Mouse (Mus musculus) neural tube, embryonic 12.5 days (tissue): ENCODE measurements around the gene Tsga10. TPM values are rescaled to one million over a fixed set of nuclear protein-coding genes. Genes with fewer than 3 reads are reported as not detected.

ENCODE experiments used
- ATAC-seq: fragments of 200-750 bp; cut with Nextera tagmentation; 2 replicates; pipeline ENCODE4 v1.8.0; 2017; ENCODE audit warnings: low read depth, mild to moderate bottlenecking, moderate TSS enrichment, moderate library complexity; ENCODE audit not compliant: low FRiP score
- H3K27ac ChIP-seq: fragments of 300-500 bp; sonication (generic); 2 replicates; pipeline ENCODE4 v1.5.1; 2016
- H3K27me3 ChIP-seq: fragments of 300-500 bp; sonication (generic); replicated peaks from 2 replicates; pipeline ENCODE4 v1.6.1; 2016; ENCODE audit warnings: mild to moderate bottlenecking
- H3K36me3 ChIP-seq: fragments of 300-500 bp; sonication (generic); 2 replicates; pipeline ENCODE4 v1.6.1; 2016; ENCODE audit warnings: mild to moderate bottlenecking
- H3K4me1 ChIP-seq: fragments of 300-500 bp; sonication (generic); 2 replicates; pipeline ENCODE4 v1.6.1; 2016
- H3K4me2 ChIP-seq: fragments of 300-500 bp; sonication (generic); replicated peaks from 2 replicates; pipeline ENCODE4 v1.6.1; 2016; ENCODE audit warnings: mild to moderate bottlenecking
- H3K4me3 ChIP-seq: fragments of 300-500 bp; sonication (generic); 2 replicates; pipeline ENCODE4 v1.5.1; 2016
- H3K9ac ChIP-seq: fragments of 300-500 bp; sonication (generic); 2 replicates; pipeline ENCODE4 v1.6.1; 2016; ENCODE audit warnings: mild to moderate bottlenecking
- H3K9me3 ChIP-seq: fragments of 300-500 bp; sonication (generic); 2 replicates; pipeline ENCODE4 v1.6.1; 2016; ENCODE audit warnings: mild to moderate bottlenecking
- WGBS: fragments of 180-500 bp; shearing (Covaris S2); methylation state at CpG from one replicate; pipeline ENCODE4 v1.1.7; 2016; 5-methylcytosine and 5-hydroxymethylcytosine counted together
- polyA plus RNA-seq: library from polyadenylated mRNA; unstranded; fragments of >200 nt; fragmentation: Nextera tagmentation; extraction: Ambion mirVana; gene quantifications from 2 replicates; pipeline ENCODE4 v1.2.1, GENCODE M21; 2016

Tsga10 gene
- 18.1 and 19.3 TPM in 2 replicates for polyA plus RNA-seq

DNA sequence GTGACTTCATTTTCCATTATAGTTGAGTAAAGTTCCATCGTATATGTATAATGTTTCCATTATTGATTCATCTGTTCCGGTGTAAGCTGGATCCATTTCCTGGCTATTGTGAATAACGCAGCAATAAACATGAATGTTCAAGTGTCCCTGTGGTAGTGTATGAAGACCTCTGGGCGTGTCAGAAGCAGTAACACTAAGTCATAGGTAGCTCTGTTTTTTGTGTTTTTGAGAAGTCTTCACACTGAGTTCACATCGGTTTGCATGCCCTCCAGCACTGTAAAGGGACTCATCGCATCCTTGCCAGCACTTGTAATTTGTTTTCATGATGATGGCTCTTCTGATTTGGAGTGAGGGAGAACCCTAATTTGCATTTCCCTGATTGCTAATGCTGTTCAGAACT, at the start of gene Tsga10:
Tsga10 (minus strand) TSS at position 144 of the 400 bp plus-strand sequence.
- Histone ChIP-seq H3K4me3 (peak within 1 kb of the TSS; percentile 64), H3K9ac (peak within 1 kb of the TSS; percentile 66), H3K36me3 (no peaks in the 10 kb centered on the region), H3K9me3 (no peaks in the 10 kb centered on the region), H3K27ac (peak within 1 kb of the TSS; percentile 57; the same call in 1 of the 2 replicates), H3K4me2 (peak within 1 kb of the TSS; percentile 70), H3K4me1 (no peaks in the 10 kb centered on the region), H3K27me3 (peaks cover 3% of the 10 kb centered on the region; the same call in 1 of the 2 replicates)
- WGBS: 88% methylated on average over 6 of the region's 6 CpGs
- no peak for ATAC-seq

DNA sequence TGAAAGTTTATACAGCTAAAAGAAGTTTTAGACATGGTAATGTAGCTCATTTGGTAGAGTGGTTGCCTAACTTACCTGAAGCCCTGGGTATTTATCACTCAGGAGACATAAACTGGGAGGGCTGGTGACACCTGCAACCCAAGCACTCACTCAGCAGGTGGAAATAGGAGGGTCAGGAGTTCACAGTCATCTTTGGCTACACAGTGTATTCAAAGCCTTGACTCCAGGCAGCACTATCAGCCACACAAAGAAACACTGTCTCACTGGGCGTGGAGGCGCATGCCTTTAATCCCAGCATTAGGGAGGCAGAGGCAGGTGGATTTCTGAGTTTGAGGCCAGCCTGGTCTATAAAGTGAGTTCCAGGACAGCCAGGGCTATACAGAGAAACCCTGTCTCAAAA, 46.5 kb upstream of the Tsga10 start:
- WGBS: 78% methylated on average over 2 of the region's 2 CpGs
- H3K9me3 ChIP-seq: no peaks in the 10 kb centered on the region
- H3K27ac ChIP-seq: no peak overlapping the region
- no peaks in the 10 kb centered on the region for H3K36me3 ChIP-seq
- no peak overlapping the region for H3K4me2 ChIP-seq
- H3K27me3 ChIP-seq: no peaks in the 10 kb centered on the region
- ATAC-seq: no peak
- H3K4me3 ChIP-seq: no peak overlapping the region
- no peaks in the 10 kb centered on the region for H3K4me1 ChIP-seq
- no peak overlapping the region for H3K9ac ChIP-seq

DNA sequence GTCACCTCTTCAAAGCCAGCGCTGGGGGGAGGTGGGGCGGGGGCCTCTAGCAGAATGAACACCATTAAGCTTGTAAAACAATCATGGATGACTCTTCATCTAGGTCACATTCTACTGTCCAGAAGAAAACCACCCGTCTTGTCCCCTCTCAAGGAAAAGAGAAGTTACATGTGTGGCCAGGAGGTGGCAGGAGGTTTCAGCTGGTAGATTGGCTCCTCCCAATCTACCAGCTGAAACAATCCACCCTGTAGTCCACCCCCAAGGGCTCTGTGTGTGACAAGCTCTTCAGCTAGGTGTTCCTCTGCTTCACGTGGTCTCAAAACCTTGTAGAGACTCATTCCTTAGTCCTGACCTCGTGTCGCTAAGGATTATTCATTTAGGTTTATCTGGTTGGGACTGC, 36.9 kb upstream of the Tsga10 start:
- no peaks in the 10 kb centered on the region for H3K9me3 ChIP-seq
- no peaks in the 10 kb centered on the region for H3K27me3 ChIP-seq
- H3K4me3 ChIP-seq: no peak overlapping the region
- no peak overlapping the region for H3K27ac ChIP-seq
- H3K9ac ChIP-seq: no peak overlapping the region
- peaks cover 14% of the 10 kb centered on the region for H3K36me3 ChIP-seq
- WGBS: 37% methylated on average over 6 of the region's 6 CpGs
- ATAC-seq: no peak
- no peak overlapping the region for H3K4me2 ChIP-seq
- H3K4me1 ChIP-seq: no peaks in the 10 kb centered on the region

DNA sequence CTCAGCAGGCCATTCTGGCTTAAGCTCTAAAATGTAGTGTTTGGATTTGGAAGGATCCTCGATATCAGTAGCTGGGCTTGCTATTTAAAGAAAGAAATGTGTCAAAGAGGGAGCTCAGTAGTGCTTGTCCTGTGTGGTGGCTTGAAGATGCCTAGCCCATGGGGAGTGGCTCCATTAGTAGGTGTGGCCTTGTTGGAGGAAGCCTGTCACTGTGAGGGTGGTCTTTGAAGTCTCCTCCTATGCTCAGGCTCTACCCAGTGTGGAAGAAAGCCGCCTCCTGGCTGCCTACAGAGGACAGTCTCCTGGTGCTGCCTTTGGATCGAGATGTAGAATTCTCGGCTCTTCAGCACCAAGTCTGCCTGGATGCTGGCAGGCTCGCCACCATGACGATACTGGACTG, 34.1 kb upstream of the Tsga10 start:
- no peak overlapping the region for H3K4me2 ChIP-seq
- peaks cover 35% of the 10 kb centered on the region for H3K36me3 ChIP-seq
- H3K9ac ChIP-seq: no peak overlapping the region
- H3K9me3 ChIP-seq: no peaks in the 10 kb centered on the region
- H3K4me3 ChIP-seq: no peak overlapping the region
- no peaks in the 10 kb centered on the region for H3K27me3 ChIP-seq
- 58% methylated on average over 6 of the region's 6 CpGs for WGBS
- ATAC-seq: no peak
- no peaks in the 10 kb centered on the region for H3K4me1 ChIP-seq
- no peak overlapping the region for H3K27ac ChIP-seq

DNA sequence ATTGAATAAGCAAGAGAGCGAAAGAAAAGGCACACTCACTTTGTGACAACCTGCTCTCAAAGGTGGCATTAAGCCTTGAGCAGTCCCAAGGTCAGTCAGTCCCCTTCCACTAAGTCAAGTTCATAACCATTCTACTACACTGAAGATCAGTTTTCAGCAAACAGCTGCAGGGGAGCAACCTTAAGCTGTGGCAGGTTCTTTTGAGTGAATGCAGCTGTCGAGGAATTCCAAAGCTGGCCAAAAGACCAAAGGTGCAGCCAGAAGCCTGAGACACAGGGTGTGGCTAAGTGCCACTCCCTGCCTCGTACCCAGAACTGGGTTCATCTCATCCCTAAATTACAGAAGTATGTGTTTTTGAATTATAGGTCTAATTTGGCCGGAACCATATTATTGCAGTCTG, 33.6 kb upstream of the Tsga10 start:
- Histone ChIP-seq H3K4me1 (no peaks in the 10 kb centered on the region), H3K27ac (no peak overlapping the region), H3K9ac (no peak overlapping the region), H3K4me2 (no peak overlapping the region), H3K4me3 (no peak overlapping the region), H3K27me3 (no peaks in the 10 kb centered on the region), H3K9me3 (no peaks in the 10 kb centered on the region), H3K36me3 (peaks cover 39% of the 10 kb centered on the region)
- WGBS: 85% methylated on average over 4 of the region's 4 CpGs
- ATAC-seq: no peak

DNA sequence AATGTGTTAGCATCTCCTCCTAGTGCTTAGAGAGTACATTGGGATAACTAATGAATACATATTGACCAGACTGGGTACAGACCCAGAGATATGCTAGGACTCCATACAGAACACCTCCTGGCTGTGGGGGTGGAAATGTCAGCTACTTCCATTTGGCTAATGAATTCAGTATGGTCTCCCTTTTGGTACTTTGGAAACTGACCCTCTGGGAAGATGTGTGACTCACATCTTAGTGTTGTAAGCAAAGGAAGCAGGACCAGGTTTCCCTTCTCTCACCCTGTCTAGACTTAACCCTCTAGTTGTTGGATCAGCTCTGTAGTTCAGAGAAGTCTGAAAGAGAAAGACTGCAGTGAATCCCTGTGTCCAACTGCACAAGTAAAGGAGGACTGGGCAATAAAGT, 28.4 kb upstream of the Tsga10 start:
- Histone ChIP-seq H3K9me3 (no peaks in the 10 kb centered on the region), H3K27me3 (no peaks in the 10 kb centered on the region), H3K36me3 (peaks cover 44% of the 10 kb centered on the region), H3K4me2 (no peak overlapping the region), H3K27ac (no peak overlapping the region), H3K4me1 (peaks cover 11% of the 10 kb centered on the region), H3K9ac (no peak overlapping the region), H3K4me3 (no peak overlapping the region)
- no peak for ATAC-seq

DNA sequence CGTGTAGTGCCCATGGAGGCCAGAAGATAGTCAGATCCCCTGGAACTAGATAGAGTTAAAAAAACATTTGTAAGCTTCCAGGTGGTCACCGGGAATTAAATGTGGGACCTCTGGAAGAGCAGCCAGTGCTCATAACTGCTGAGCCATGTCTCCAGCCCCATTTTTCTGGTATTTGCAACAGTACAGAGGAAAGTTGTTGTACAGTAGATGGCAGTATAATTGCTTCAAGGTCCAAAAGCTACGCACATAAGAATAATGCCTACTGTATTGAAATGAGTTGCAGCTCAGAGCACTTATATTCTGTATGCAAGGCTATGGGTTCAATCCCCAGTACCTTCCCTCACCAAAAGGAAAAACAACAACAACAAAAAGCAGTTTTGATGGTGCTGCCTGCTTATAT, 25.2 kb upstream of the Tsga10 start:
- Histone ChIP-seq H3K36me3 (peaks cover 22% of the 10 kb centered on the region), H3K4me3 (0 out of 2 replicates have a peak overlapping the region, but pooled peaks have one; percentile 69), H3K27me3 (no peaks in the 10 kb centered on the region), H3K9me3 (no peaks in the 10 kb centered on the region), H3K4me1 (peaks cover 16% of the 10 kb centered on the region), H3K27ac (no peak overlapping the region), H3K9ac (no peak overlapping the region), H3K4me2 (peak overlapping the region; percentile 74)
- WGBS: 88% methylated on average over 3 of the region's 3 CpGs
- ATAC-seq: no peak

DNA sequence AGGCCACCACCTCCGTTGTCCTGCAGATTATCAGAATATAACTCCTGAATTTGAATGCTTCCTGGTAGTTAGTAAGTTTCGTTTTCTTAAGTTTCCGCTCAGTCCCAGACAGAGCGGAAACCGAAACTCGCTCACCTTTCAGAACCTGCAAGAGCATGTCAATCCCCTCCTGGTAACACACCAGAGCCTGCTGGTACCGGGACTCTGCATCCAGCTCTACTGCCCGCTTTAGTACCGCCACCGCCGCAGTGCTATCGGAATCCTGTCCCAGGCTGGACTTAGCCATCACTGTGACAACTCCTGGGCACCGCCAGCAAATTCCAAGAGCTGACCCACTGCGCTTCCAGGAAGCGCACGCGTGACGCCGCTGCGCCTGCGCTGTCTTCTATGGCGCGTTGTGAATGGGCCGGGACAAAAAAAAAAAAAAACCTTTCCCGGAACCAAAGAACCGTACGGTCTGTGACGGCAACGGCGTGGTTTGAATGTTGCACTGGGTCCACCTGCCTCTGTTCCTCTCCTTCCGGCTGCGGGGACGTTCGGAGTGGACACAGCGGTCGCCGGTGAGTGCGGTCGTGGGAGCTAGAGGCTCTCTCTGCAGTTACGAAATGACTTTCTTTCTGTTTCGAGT, 23.9 kb upstream of the Tsga10 start, which contains the start of the genes Mitd1 and Mrpl30:
Mitd1 (minus strand) TSS at position 387 of the 628 bp plus-strand sequence.
Mrpl30 (plus strand) TSS at position 453 of the 628 bp plus-strand sequence.
- no peaks in the 10 kb centered on the region for H3K9me3 ChIP-seq
- WGBS: under 1% methylated on average over 41 of the region's 41 CpGs
- H3K4me2 ChIP-seq: peak within 1 kb of the TSS; percentile 74
- peaks cover 16% of the 10 kb centered on the region for H3K4me1 ChIP-seq
- H3K27me3 ChIP-seq: no peaks in the 10 kb centered on the region
- peak; percentile 87 for ATAC-seq
- H3K27ac ChIP-seq: no peak within 1 kb of the TSS
- H3K9ac ChIP-seq: peak within 1 kb of the TSS; percentile 66
- peaks cover 12% of the 10 kb centered on the region for H3K36me3 ChIP-seq
- peak within 1 kb of the TSS; percentile 69 for H3K4me3 ChIP-seq

DNA sequence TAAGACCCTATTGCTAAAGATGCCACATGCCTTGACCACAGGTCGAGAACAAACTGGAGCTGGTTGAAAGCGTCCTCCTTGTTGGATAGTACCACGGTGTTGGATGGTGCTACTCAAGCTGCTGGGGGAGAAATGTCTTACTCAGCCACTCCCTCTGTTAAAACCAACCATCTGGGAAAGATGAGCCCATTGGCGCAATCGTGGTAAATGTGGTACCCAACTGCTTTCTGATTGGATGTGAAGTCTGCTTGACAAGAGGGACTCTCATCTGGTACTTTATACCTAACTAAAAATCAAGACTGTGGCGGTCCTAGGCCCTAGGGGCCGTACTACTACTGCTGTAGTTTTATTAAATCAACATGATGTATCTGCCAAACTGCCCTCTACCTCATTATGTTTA, 23.0 kb upstream of the Tsga10 start:
- H3K9me3 ChIP-seq: no peaks in the 10 kb centered on the region
- no peak for ATAC-seq
- H3K27me3 ChIP-seq: no peaks in the 10 kb centered on the region
- H3K4me3 ChIP-seq: peak overlapping the region; percentile 69
- H3K9ac ChIP-seq: no peak overlapping the region
- peak overlapping the region; percentile 74 for H3K4me2 ChIP-seq
- no peak overlapping the region for H3K27ac ChIP-seq
- peaks cover 16% of the 10 kb centered on the region for H3K4me1 ChIP-seq
- H3K36me3 ChIP-seq: peaks cover 10% of the 10 kb centered on the region; the same call in 1 of the 2 replicates
- WGBS: 85% methylated on average over 7 of the region's 7 CpGs

DNA sequence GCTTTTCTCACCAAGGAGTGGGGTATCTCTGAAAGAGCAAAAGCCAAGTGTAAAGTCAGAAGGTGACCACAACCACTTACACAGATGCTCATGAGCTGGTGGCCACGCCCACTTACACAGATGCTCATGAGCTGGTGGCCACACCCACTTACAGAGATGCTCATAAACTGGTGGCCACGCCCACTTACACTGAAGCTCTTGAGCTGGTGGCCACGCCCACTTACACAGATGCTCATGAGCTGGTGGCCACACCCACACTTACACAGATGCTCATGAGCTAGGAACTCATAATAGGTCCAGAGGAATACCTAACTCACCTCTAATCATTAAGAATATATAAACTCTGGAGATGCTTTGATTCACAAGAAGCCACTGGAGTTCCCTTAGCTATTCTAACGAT, 18.2 kb upstream of the Tsga10 start:
- no peaks in the 10 kb centered on the region for H3K9me3 ChIP-seq
- no peak overlapping the region for H3K4me3 ChIP-seq
- no peak overlapping the region for H3K4me2 ChIP-seq
- H3K27ac ChIP-seq: no peak overlapping the region
- ATAC-seq: no peak
- H3K9ac ChIP-seq: no peak overlapping the region
- 84% methylated on average over 4 of the region's 4 CpGs for WGBS
- no peaks in the 10 kb centered on the region for H3K27me3 ChIP-seq
- H3K36me3 ChIP-seq: peaks cover 26% of the 10 kb centered on the region; the same call in 1 of the 2 replicates
- peaks cover 4% of the 10 kb centered on the region for H3K4me1 ChIP-seq

DNA sequence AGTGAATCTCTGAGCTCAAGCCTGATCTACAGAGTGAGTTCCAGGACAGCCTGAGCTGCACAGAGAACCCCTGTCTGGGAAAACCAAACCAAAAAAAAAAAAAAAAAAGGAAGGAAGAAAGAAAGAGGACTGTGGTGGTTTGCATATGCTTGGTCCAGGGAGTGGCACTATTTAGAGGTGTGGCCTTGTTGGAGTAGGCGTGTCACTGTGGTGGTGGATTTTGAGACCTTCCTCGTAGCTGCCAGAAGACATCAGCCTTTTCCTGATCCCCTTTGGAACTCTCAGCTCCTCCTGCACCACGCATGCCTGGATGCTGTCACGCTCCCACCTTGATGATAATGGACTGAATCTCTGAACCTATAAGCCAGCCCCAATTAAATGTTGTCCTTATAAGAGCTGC, 17.2 kb upstream of the Tsga10 start:
- no peaks in the 10 kb centered on the region for H3K9me3 ChIP-seq
- no peak overlapping the region for H3K27ac ChIP-seq
- no peaks in the 10 kb centered on the region for H3K4me1 ChIP-seq
- H3K4me2 ChIP-seq: no peak overlapping the region
- H3K4me3 ChIP-seq: no peak overlapping the region
- H3K9ac ChIP-seq: no peak overlapping the region
- no peak for ATAC-seq
- peaks cover 36% of the 10 kb centered on the region for H3K36me3 ChIP-seq
- WGBS: 85% methylated on average over 4 of the region's 4 CpGs
- no peaks in the 10 kb centered on the region for H3K27me3 ChIP-seq

DNA sequence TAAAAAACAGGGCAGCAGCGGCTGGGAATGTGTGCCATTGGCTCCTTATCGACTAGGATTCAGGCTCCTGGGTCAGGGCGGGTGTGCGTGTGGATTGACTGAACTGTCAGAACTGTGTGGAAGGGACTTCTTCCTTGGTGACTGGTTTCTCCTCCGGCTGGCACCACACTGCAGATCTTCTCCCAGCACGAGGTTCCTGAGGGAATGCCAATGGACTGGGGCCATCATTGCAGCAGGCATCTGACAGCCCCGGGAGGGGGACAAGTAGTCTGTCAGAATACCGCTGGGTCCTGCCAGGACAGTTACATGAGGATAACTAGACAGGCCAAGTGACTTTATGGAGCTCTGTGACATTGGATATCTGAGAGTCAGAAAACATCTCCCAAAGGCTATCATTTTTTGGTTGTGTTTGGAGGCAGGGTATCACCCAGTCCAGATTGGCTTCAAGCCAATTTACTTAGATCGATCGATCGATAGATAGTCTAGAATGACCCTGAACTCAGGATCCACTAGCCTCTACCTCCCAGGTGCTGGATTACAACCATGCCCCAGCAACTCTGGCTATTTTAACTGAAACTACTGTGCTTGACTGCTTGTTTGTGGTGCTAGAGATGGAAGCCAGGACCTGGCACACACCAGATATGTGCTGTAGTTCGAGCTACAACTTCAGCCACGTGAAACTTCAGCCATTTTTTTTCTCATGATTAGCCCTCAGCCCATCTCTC, 11.7 kb upstream of the Tsga10 start:
- H3K4me2 ChIP-seq: no peak overlapping the region
- ATAC-seq: no peak
- H3K4me3 ChIP-seq: no peak overlapping the region
- WGBS: 95% methylated on average over 13 of the region's 13 CpGs
- H3K27me3 ChIP-seq: no peaks in the 10 kb centered on the region
- no peak overlapping the region for H3K27ac ChIP-seq
- H3K9me3 ChIP-seq: peaks cover 7% of the 10 kb centered on the region; the same call in 1 of the 2 replicates
- H3K9ac ChIP-seq: no peak overlapping the region
- peaks cover 56% of the 10 kb centered on the region for H3K36me3 ChIP-seq
- no peaks in the 10 kb centered on the region for H3K4me1 ChIP-seq
